Mouse (Mus musculus) CH12.LX (cell line): Measurements from ENCODE around the gene Dbh. TPM values are rescaled to one million over a fixed set of nuclear protein-coding genes. Genes with fewer than 3 reads are reported as not detected.

Source experiments
- DNase-seq: peaks from one replicate; pipeline ENCODE4 v3.0.0-alpha.2; 2013; ENCODE audit errors: extremely low read depth
- H3K27ac ChIP-seq: 2 replicates; pipeline ENCODE4 v1.5.1; 2012; ENCODE audit warnings: low read depth, mild to moderate bottlenecking, control low read depth, moderate library complexity; ENCODE audit not compliant: insufficient read depth
- H3K27me3 ChIP-seq: replicated peaks from 2 replicates; pipeline ENCODE3; 2012; ENCODE audit warnings: inconsistent platforms
- H3K36me3 ChIP-seq, 2 experiments: replicated peaks in 1 of 2; 2 replicates each; pipeline versions ENCODE3 to v1.6.1; 2012; ENCODE audit warnings: inconsistent platforms in 1 of 2, low read length in 1 of 2, mild to moderate bottlenecking in 1 of 2, mixed read lengths in 1 of 2, moderate library complexity in 1 of 2; ENCODE audit not compliant: control insufficient read depth in 1 of 2, insufficient read depth in 1 of 2
- H3K4me1 ChIP-seq, 2 experiments: 2 replicates each; pipeline ENCODE4 v1.6.1; 2012; ENCODE audit warnings: inconsistent platforms in 1 of 2, moderate library complexity in 1 of 2; ENCODE audit not compliant: insufficient read depth in 2 of 2, control insufficient read depth in 1 of 2
- H3K4me2 ChIP-seq: 2 replicates; pipeline ENCODE4 v1.6.1; 2012; ENCODE audit warnings: low read depth, mild to moderate bottlenecking, control low read depth; ENCODE audit not compliant: poor library complexity, insufficient read depth, severe bottlenecking
- H3K4me3 ChIP-seq, 3 experiments: fragments of 150-350 bp in 1 of 3; sonication (generic) in 1 of 3; replicated peaks in 1 of 3; 2 replicates each; pipeline versions ENCODE3 to v1.5.1; 2011 to 2012; ENCODE audit warnings: low read depth in 2 of 3, low read length in 2 of 3, mild to moderate bottlenecking in 2 of 3, moderate library complexity in 2 of 3, control low read depth in 1 of 3, improper control_type of control experiment in 1 of 3, inconsistent platforms in 1 of 3, mixed read lengths in 1 of 3; ENCODE audit not compliant: poor library complexity in 1 of 3
- H3K79me2 ChIP-seq: replicated peaks from 2 replicates; pipeline ENCODE4 v1.6.1; 2012; ENCODE audit warnings: mild to moderate bottlenecking, moderate library complexity; ENCODE audit not compliant: control insufficient read depth, poor library complexity, insufficient read depth, severe bottlenecking; ENCODE audit errors: extremely low read depth
- H3K9ac ChIP-seq: 2 replicates; pipeline ENCODE4 v1.6.1; 2012; ENCODE audit warnings: low read depth, mild to moderate bottlenecking, control low read depth, moderate library complexity; ENCODE audit not compliant: insufficient read depth
- H3K9me3 ChIP-seq: replicated peaks from 2 replicates; pipeline ENCODE3; 2012; ENCODE audit warnings: low read length, inconsistent platforms, mixed read lengths
- CHD1 ChIP-seq: IDR thresholded peaks from 2 replicates; pipeline ENCODE4 v1.6.1; 2012; ENCODE audit warnings: low read depth, low read length, improper control_type of control experiment, inconsistent platforms
- CHD2 ChIP-seq: IDR thresholded peaks from 2 replicates; pipeline ENCODE4 v1.6.1; 2011; ENCODE audit warnings: low read length, improper control_type of control experiment
- E2F4 ChIP-seq: IDR thresholded peaks from 2 replicates; pipeline ENCODE4 v1.6.1; 2011; ENCODE audit warnings: low read depth, low read length, improper control_type of control experiment; ENCODE audit not compliant: insufficient replicate concordance
- ELF1 ChIP-seq: IDR thresholded peaks from 2 replicates; pipeline ENCODE4 v1.6.1; 2014; ENCODE audit warnings: low read depth, mild to moderate bottlenecking, inconsistent platforms, low read length, improper control_type of control experiment
- EP300 ChIP-seq: IDR thresholded peaks from 2 replicates; pipeline ENCODE4 v1.6.1; 2011; ENCODE audit warnings: low read length, improper control_type of control experiment
- ETS1 ChIP-seq: conservative IDR thresholded peaks from 2 replicates; pipeline ENCODE4 v1.6.1; 2012; ENCODE audit warnings: low read depth, mild to moderate bottlenecking, inconsistent platforms, low read length, improper control_type of control experiment, moderate library complexity
- GABPA ChIP-seq: IDR thresholded peaks from 2 replicates; pipeline ENCODE4 v1.6.1; 2012; ENCODE audit warnings: low read depth, low read length, improper control_type of control experiment, inconsistent platforms; ENCODE audit not compliant: insufficient replicate concordance
- IRF4 ChIP-seq: IDR thresholded peaks from 2 replicates; pipeline ENCODE4 v1.6.1; 2014; ENCODE audit warnings: low read depth, mild to moderate bottlenecking, inconsistent platforms, low read length, improper control_type of control experiment
- MAFK ChIP-seq: IDR thresholded peaks from 2 replicates; pipeline ENCODE4 v1.6.1; 2011; ENCODE audit warnings: low read length, improper control_type of control experiment; ENCODE audit not compliant: insufficient replicate concordance
- MAX ChIP-seq: IDR thresholded peaks from 2 replicates; pipeline ENCODE4 v1.6.1; 2011; ENCODE audit warnings: low read length, improper control_type of control experiment
- MYC ChIP-seq: IDR thresholded peaks from 2 replicates; pipeline ENCODE4 v1.6.1; 2011; ENCODE audit warnings: low read depth, mild to moderate bottlenecking, improper control_type of control experiment, low read length
- NRF1 ChIP-seq: IDR thresholded peaks from 2 replicates; pipeline ENCODE4 v1.6.1; 2014; ENCODE audit warnings: low read depth, mild to moderate bottlenecking, inconsistent platforms, low read length, improper control_type of control experiment, moderate library complexity
- POLR2A ChIP-seq: IDR thresholded peaks from 2 replicates; pipeline ENCODE4 v1.6.1; 2011; ENCODE audit warnings: low read depth, mild to moderate bottlenecking, improper control_type of control experiment, low read length
- RAD21 ChIP-seq: IDR thresholded peaks from 2 replicates; pipeline ENCODE4 v1.6.1; 2011; ENCODE audit warnings: low read depth, mild to moderate bottlenecking, low read length, improper control_type of control experiment, moderate library complexity
- SIN3A ChIP-seq: IDR thresholded peaks from 2 replicates; pipeline ENCODE4 v1.6.1; 2012; ENCODE audit warnings: low read length, improper control_type of control experiment, inconsistent platforms
- SMC3 ChIP-seq: IDR thresholded peaks from 2 replicates; pipeline ENCODE4 v1.6.1; 2011; ENCODE audit warnings: low read depth, low read length, improper control_type of control experiment
- TBP ChIP-seq: conservative IDR thresholded peaks from 2 replicates; pipeline ENCODE4 v1.6.1; 2011; ENCODE audit warnings: low read depth, low read length, improper control_type of control experiment
- TCF12 ChIP-seq: IDR thresholded peaks from 2 replicates; pipeline ENCODE4 v1.6.1; 2014; ENCODE audit warnings: low read depth, mild to moderate bottlenecking, inconsistent platforms, low read length, improper control_type of control experiment
- UBTF ChIP-seq: IDR thresholded peaks from 2 replicates; pipeline ENCODE4 v1.6.1; 2012; ENCODE audit warnings: low read depth, mild to moderate bottlenecking, inconsistent platforms, low read length, improper control_type of control experiment, moderate library complexity
- USF2 ChIP-seq: conservative IDR thresholded peaks from 2 replicates; pipeline ENCODE4 v1.6.1; 2011; ENCODE audit warnings: low read depth, low read length, improper control_type of control experiment
- ZMIZ1 ChIP-seq: IDR thresholded peaks from 2 replicates; pipeline ENCODE4 v1.6.1; 2012; ENCODE audit warnings: low read depth, mild to moderate bottlenecking, inconsistent platforms, low read length, improper control_type of control experiment
- dilution Hi-C: fragments of 300-500 bp; cut with MboI; formaldehyde crosslinking; loops from 2 replicates; pipeline ENCODE4 v1.14.3; 2020; ENCODE audit warnings: low sequenced_read_pairs; ENCODE audit not compliant: extremely low pct_unique_long_range_greater_than_20kb, extremely low pct_ligation_motif_present
- in situ Hi-C: fragments of 300-500 bp; cut with MboI; formaldehyde crosslinking; loops from 3 replicates; pipeline ENCODE4 v1.14.3; 2019; ENCODE audit warnings: low sequenced_read_pairs, low pct_ligation_motif_present, low pct_unique_long_range_greater_than_20kb, mixed read lengths
- polyA plus RNA-seq: library from polyadenylated mRNA; unstranded; fragments of >175 nt; gene quantifications from 2 replicates; pipeline ENCODE4 v1.2.1, GENCODE M21; 2012; ENCODE audit warnings: low read depth; ENCODE audit not compliant: insufficient read length
- total RNA-seq, 2 experiments: library from RNA; depleted of rRNA; stranded (reverse); fragments of 300-350 nt in 1 of 2; fragments of >200 nt in 1 of 2; gene quantifications; 2 replicates each; pipeline ENCODE4 v1.2.3; 2012 to 2014

Dbh gene
- total and polyA plus RNA-seq, 3 experiments: not detected

DNA sequence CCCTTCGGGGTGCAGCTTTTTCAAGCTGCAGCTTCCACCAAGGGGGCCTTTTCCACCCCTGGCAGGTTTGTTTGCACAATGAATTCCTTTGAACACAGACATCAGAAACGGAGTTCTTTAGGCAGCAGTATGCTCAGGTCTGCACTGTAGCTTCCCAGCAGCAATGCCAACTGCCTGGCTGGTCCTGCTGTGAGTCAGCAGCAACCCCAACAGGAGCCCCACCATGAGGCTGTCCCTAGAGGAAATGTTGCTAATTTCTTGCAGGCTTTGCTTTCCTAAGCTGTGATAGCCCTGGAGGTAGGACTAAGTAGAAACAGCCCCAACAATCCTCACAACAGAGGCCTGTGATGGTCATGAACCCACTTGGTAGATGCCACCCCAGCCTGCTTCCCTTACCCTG lies 2.0 kb downstream of the Dbh start:
- dilution Hi-C loops: no loop called here
- DNase-seq: no peak
- TF ChIP-seq GABPA (no peak), CHD2 (no peak), USF2 (no peak), RAD21 (no peak), ZMIZ1 (no peak), EP300 (no peak), TBP (no peak), NRF1 (no peak), SIN3A (no peak), SMC3 (no peak), ETS1 (no peak)
- H3K4me1 ChIP-seq: peaks cover 7 to 19% of the 10 kb centered on the region in 2 experiments; a peak in 3 of 4 replicates
- H3K79me2 ChIP-seq: no peaks in the 10 kb centered on the region
- H3K27me3 ChIP-seq: peaks cover 20% of the 10 kb centered on the region
- H3K9me3 ChIP-seq: peaks cover 3% of the 10 kb centered on the region
- in situ Hi-C loops: no loop called here
- H3K27ac ChIP-seq: no peak overlapping the region
- no peak overlapping the region for H3K4me2 ChIP-seq
- H3K36me3 ChIP-seq: no peaks in the 10 kb centered on the region
- no peak overlapping the region for H3K9ac ChIP-seq
- H3K4me3 ChIP-seq: no peak overlapping the region

DNA sequence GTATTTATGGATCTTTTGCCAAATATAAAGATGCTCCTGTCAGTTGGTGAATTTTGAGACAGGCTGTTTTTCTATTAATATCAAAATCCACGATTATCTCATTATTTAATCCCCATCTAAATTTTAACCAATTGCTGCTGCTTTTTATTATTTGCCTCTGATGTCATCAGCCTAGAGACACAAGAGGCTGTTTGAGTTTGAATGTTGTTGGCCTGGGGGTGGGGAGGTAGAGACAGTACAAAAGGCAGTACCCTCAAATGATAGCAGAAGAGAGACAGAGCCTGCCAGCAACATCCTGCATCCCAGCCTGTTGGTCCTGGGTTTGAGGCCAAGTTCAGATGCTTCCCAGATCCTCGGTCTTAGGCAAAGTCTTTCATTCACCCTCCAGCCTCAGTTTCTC lies 9.2 kb downstream of the Dbh start:
- Histone ChIP-seq H3K4me3 (no peak overlapping the region), H3K79me2 (no peaks in the 10 kb centered on the region), H3K9me3 (peaks cover 5% of the 10 kb centered on the region), H3K9ac (no peak overlapping the region), H3K27me3 (peaks cover 58% of the 10 kb centered on the region), H3K4me1 (peaks cover 9% of the 10 kb centered on the region in 2 experiments; a peak in 3 of 4 replicates), H3K4me2 (no peak overlapping the region), H3K27ac (no peak overlapping the region), H3K36me3 (no peaks in the 10 kb centered on the region)
- no peak for TF ChIP-seq TCF12
- TF ChIP-seq RAD21: no peak
- TF ChIP-seq MYC: no peak
- TF ChIP-seq MAFK: no peak
- TF ChIP-seq CHD1: no peak
- no peak for TF ChIP-seq POLR2A
- TF ChIP-seq EP300: no peak
- TF ChIP-seq MAX: no peak
- TF ChIP-seq UBTF: no peak
- TF ChIP-seq IRF4: no peak
- no peak for TF ChIP-seq ELF1
- no peak for TF ChIP-seq E2F4
- no peak for TF ChIP-seq GABPA
- TF ChIP-seq SMC3: no peak
- no peak for DNase-seq
- dilution Hi-C loops (no loop called here), in situ Hi-C loops (loop anchor here (5.0 kb wide), 1 partner anchor 42 kb away; no protein-coding TSS in a partner anchor)
